Mouse (Mus musculus): ENCODE results near the gene Strn3. TPM values are rescaled to one million over a fixed set of nuclear protein-coding genes. Genes with fewer than 3 reads are reported as not detected.

Strn3 gene
- polyA plus RNA-seq (2012; ENCODE audit: low replicate concordance) = 21.3 and 24.3 TPM in 2 replicates

DNA sequence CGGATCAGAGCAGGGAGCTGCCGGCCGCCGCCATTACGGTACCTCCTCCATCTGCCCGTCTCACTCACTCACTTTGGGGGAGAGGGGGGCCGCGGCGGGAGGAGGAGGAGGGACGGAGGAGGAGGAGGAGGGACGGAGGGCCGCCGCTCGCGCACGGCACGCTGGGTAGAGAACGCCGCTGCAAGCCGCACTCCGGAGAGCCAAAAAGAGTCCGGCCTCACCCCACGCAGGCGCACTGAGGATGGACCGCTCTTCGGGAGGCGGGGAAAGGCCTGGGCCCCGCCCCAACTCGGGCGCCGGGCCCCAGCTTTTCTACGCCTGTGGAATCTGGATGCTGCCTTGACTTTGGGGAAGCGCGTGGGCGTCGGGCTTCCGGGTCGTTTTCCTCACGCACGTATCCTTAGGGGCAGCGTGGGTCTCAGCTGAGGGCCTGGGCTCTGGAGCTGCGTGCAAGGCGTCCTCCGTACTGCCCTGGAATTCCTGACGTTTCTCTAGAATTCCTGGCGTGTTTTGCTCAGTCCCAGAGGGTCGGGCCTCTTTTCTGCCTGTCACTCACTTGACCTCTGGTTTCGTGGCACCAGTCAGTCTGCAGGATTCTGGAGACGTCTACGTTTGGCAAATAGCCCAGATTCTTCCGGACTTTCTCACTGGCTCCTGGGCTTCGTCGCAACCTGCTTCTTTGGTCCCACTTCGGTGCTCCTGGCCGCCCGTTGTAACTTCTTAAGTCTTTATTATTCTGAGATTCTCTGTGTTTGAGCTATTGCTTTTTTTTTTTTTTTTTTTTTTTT lies at the start of gene Strn3:
TSS of gene Strn3 (minus strand) at position 53 of the 788 bp plus-strand sequence.

DNA sequence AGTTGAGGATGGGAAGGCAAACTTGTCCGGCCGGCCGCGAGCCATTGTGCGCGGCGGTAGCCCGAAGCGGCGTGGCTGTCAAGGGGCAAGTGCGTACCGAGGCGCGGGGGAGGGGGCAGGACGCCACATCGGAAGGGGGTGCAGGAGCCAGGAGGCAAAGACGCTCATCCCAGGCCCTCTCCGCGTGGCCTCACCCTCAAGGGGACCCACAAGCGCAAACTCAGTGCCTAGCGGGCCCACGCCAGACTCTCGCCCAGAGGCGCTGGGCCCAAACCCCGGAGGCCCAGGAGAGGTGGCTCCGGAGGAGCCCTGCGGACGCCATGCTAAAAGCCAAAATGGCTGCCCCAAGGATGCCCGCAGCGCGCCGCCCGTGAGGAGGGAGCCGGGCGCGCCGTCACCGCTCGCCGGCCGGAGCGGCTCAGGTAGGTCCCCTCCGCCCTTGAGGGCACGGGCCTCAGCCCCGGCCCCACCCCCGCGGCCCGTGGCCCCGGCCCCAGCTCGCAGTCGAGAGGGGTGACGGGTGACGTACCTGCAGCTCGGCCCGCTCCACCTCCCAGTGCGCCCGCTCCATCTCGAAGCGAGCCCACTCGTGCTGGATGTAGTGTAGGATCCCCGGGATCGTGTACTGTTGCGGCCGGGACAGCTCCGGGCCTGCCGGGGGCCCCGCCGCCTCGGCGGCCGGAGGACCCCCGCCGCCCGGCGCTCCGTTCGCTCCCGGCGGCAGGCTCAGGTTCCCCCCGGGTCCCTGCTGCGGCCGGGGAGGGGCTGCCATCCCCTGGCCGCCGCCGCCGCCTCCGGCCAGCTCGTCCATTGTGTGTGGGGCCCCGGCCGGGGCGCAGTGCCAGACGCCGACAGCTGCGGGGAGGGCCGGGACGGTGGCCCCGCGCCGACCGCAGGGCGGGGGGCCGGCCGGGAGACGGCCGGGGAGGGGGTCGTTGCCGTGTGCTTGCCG lies 528 bp downstream of the Strn3 start, which contains the start of gene Ap4s1:
TSS of gene Ap4s1 (plus strand) at position 141 of the 952 bp plus-strand sequence.

DNA sequence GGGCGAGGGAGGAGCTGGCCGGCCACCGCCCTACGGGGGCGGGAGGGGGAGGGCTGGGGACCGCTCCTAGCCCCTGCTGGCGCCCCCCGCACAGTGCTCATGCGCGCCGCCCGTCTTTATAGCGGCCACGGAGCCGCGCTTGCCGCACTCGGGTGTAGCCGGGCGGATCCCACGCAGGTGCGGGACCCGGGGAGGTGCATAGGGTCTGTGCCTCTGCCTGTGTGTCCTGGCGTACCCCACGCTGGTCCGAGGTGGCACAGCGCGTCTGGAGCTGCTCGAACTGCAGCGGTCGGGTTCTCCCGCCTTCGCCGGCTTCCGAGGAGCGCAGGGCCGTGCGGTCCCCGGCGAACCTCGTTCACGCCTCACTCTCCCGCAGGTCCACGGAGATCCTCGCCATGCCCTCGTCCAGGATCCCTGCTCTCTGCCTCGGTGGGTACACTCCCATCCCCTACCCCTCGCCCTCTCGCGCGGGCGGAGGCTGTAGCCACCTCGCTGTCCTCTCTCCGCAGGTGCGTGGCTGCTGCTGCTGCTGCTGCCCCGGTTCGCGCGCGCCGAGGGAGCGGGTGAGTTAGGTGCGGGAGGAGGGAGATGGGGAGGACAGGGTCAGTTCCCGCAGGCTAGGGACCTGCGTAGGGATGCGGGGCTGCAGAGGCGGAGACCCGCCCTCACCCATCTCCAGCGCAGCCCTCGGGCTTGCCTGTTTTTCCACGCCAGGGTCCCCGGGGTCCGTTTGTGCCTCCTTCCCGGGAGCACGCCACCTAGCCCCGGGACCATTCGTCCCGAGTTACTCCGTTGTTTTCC lies 98.3 kb downstream of the Strn3 start, which contains the start of gene Coch:
TSS of gene Coch (plus strand) at position 113 of the 801 bp plus-strand sequence.

Other genes starting within 250 kb of the Strn3 start
- 0.93 and 7.8 TPM in 2 replicates for gene Coch, start 98.6 kb downstream of the Strn3 start, polyA plus RNA-seq (2012; ENCODE audit: low replicate concordance)
- gene Ap4s1, start 864 bp downstream of the Strn3 start, polyA plus RNA-seq (2012; ENCODE audit: low replicate concordance) = 11.6 and 13.0 TPM in 2 replicates
- gene Hectd1, start 137.6 kb upstream of the Strn3 start, polyA plus RNA-seq (2012; ENCODE audit: low replicate concordance) = 5.8 and 11.6 TPM in 2 replicates

Data from leukemia stem cell, adult 10-12 weeks (primary cell).